Mouse (Mus musculus): ENCODE data around the gene Lhfpl1.

DNA sequence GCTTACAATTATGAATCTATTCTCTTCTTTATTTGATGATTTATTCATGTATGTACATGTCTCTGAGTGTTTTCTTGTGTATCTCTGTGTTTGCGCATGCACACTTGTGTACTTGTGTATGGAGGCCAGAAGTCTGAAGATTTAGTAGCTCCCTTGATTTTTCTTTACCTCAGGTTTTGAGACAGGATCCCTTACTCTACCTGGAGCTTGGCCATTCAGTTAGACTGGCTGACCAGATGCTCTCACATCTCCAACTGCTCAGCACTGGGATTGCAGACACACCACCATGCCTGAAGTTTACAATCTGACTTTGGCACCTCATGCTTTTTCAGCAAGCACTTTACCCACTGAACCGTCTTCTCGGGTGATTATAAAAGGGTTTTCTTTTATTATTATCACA, 76.7 kb downstream of the Lhfpl1 start:
- TF ChIP-seq CTCF (IDR thresholded peaks at IDR 0.05; ENCODE audit: low read depth) (no peak), EP300 (optimal IDR thresholded peaks at IDR 0.05) (no peak)
